Mouse (Mus musculus) midbrain, embryonic 12.5 days (tissue): ENCODE measurements around the gene Col27a1. TPM values are rescaled to one million over a fixed set of nuclear protein-coding genes. Genes with fewer than 3 reads are reported as not detected.

Experiments used
- ATAC-seq: fragments of 200-750 bp; cut with Nextera tagmentation; 2 replicates; pipeline ENCODE4 v1.8.0; 2017; ENCODE audit warnings: low read depth, moderate TSS enrichment, moderate library complexity; ENCODE audit not compliant: low FRiP score
- H3K27ac ChIP-seq: fragments of 300-500 bp; sonication (generic); replicated peaks from 2 replicates; pipeline ENCODE4 v1.5.1; 2016; ENCODE audit warnings: mild to moderate bottlenecking
- H3K27me3 ChIP-seq: fragments of 300-500 bp; sonication (generic); 2 replicates; pipeline ENCODE4 v1.6.1; 2016; ENCODE audit warnings: mild to moderate bottlenecking
- H3K36me3 ChIP-seq: fragments of 300-500 bp; sonication (generic); 2 replicates; pipeline ENCODE4 v1.6.1; 2016
- H3K4me1 ChIP-seq: fragments of 300-500 bp; sonication (generic); 2 replicates; pipeline ENCODE4 v1.6.1; 2016
- H3K4me2 ChIP-seq: fragments of 300-500 bp; sonication (generic); replicated peaks from 2 replicates; pipeline ENCODE4 v1.6.1; 2016; ENCODE audit warnings: mild to moderate bottlenecking, moderate library complexity
- H3K4me3 ChIP-seq: fragments of 300-500 bp; sonication (generic); 2 replicates; pipeline ENCODE4 v1.5.1; 2016; ENCODE audit warnings: mild to moderate bottlenecking
- H3K9ac ChIP-seq: fragments of 300-500 bp; sonication (generic); replicated peaks from 2 replicates; pipeline ENCODE4 v1.6.1; 2016; ENCODE audit warnings: mild to moderate bottlenecking, moderate library complexity
- H3K9me3 ChIP-seq: fragments of 300-500 bp; sonication (generic); 2 replicates; pipeline ENCODE4 v1.6.1; 2016; ENCODE audit warnings: mild to moderate bottlenecking
- WGBS: fragments of 180-500 bp; shearing (Covaris S2); methylation state at CpG from one replicate; pipeline ENCODE4 v1.1.7; 2016; 5-methylcytosine and 5-hydroxymethylcytosine counted together
- polyA plus RNA-seq: library from polyadenylated mRNA; unstranded; fragments of >200 nt; fragmentation: Nextera tagmentation; extraction: Ambion mirVana; gene quantifications from 2 replicates; pipeline ENCODE4 v1.2.1, GENCODE M21; 2016

Col27a1 gene
- polyA plus RNA-seq, 1 experiment from 2014 or later, result 4.0 TPM

GRCm38 (mm10) chr4:63205583-63205982 is 8.2 kb upstream of the Col27a1 start:
- H3K9me3 ChIP-seq, result no peaks in the 10 kb centered on the region
- no peak overlapping the region for H3K27ac ChIP-seq
- no peak overlapping the region for H3K4me2 ChIP-seq
- H3K4me3 ChIP-seq, result no peak overlapping the region
- WGBS, result 83% methylated on average over 7 of the region's 7 CpGs
- no peaks in the 10 kb centered on the region for H3K4me1 ChIP-seq
- H3K27me3 ChIP-seq, result no peaks in the 10 kb centered on the region; the same call in 1 of the 2 replicates
- no peak overlapping the region for H3K9ac ChIP-seq
- ATAC-seq, result no peak
- H3K36me3 ChIP-seq, result no peaks in the 10 kb centered on the region

- Histone ChIP-seq H3K9ac (peak overlapping the region; percentile 78), H3K4me1 (peaks cover 25% of the 10 kb centered on the region), H3K36me3 (no peaks in the 10 kb centered on the region), H3K9me3 (no peaks in the 10 kb centered on the region), H3K27me3 (peaks cover 57% of the 10 kb centered on the region), H3K4me3 (peak overlapping the region; percentile 67), H3K4me2 (peak overlapping the region; percentile 98), H3K27ac (no peak overlapping the region; the same call in 1 of the 2 replicates)
- ATAC-seq, result peak; percentile 73
- under 1% methylated on average over 63 of the region's 71 CpGs for WGBS
Measured at GRCm38 (mm10) chr4:63215185-63215992, 1.6 kb downstream of the Col27a1 start.

- Histone ChIP-seq H3K9me3 (no peaks in the 10 kb centered on the region), H3K27me3 (peaks cover 55% of the 10 kb centered on the region), H3K4me3 (peak overlapping the region; percentile 67), H3K4me2 (peak overlapping the region; percentile 98), H3K27ac (no peak overlapping the region), H3K9ac (peak overlapping the region; percentile 78), H3K4me1 (peaks cover 25% of the 10 kb centered on the region), H3K36me3 (no peaks in the 10 kb centered on the region)
- WGBS, result under 1% methylated on average over 24 of the region's 24 CpGs
- ATAC-seq, result peak; percentile 81
Measured at GRCm38 (mm10) chr4:63215993-63216531, 2.3 kb downstream of the Col27a1 start.

GRCm38 (mm10) chr4:63216566-63216965 is 2.8 kb downstream of the Col27a1 start:
- Histone ChIP-seq H3K4me1 (peaks cover 25% of the 10 kb centered on the region), H3K36me3 (no peaks in the 10 kb centered on the region), H3K9me3 (no peaks in the 10 kb centered on the region), H3K4me3 (peak overlapping the region; percentile 67), H3K27me3 (peaks cover 50% of the 10 kb centered on the region), H3K27ac (no peak overlapping the region), H3K9ac (peak overlapping the region; percentile 78), H3K4me2 (peak overlapping the region; percentile 98)
- peak; percentile 36 for ATAC-seq
- 31% methylated on average over 9 of the region's 9 CpGs for WGBS

GRCm38 (mm10) chr4:63217513-63217912 is 3.7 kb downstream of the Col27a1 start:
- H3K4me1 ChIP-seq, result peaks cover 25% of the 10 kb centered on the region
- ATAC-seq, result no peak
- no peak overlapping the region for H3K9ac ChIP-seq
- no peak overlapping the region for H3K4me3 ChIP-seq
- no peak overlapping the region for H3K27ac ChIP-seq
- 89% methylated on average over 6 of the region's 6 CpGs for WGBS
- H3K9me3 ChIP-seq, result no peaks in the 10 kb centered on the region
- no peaks in the 10 kb centered on the region for H3K36me3 ChIP-seq
- no peak overlapping the region for H3K4me2 ChIP-seq
- H3K27me3 ChIP-seq, result peaks cover 40% of the 10 kb centered on the region

GRCm38 (mm10) chr4:63219059-63219458 is 5.3 kb downstream of the Col27a1 start:
- H3K4me3 ChIP-seq, result no peak overlapping the region
- H3K4me2 ChIP-seq, result no peak overlapping the region
- peaks cover 19% of the 10 kb centered on the region for H3K4me1 ChIP-seq
- no peaks in the 10 kb centered on the region for H3K36me3 ChIP-seq
- no peaks in the 10 kb centered on the region for H3K9me3 ChIP-seq
- H3K27ac ChIP-seq, result no peak overlapping the region
- H3K9ac ChIP-seq, result no peak overlapping the region
- 87% methylated on average over 3 of the region's 3 CpGs for WGBS
- ATAC-seq, result no peak
- H3K27me3 ChIP-seq, result peaks cover 26% of the 10 kb centered on the region

GRCm38 (mm10) chr4:63219635-63220034 is 5.8 kb downstream of the Col27a1 start:
- Histone ChIP-seq H3K36me3 (no peaks in the 10 kb centered on the region), H3K4me3 (no peak overlapping the region), H3K4me1 (peaks cover 14% of the 10 kb centered on the region), H3K27ac (no peak overlapping the region), H3K9ac (no peak overlapping the region), H3K27me3 (peaks cover 20% of the 10 kb centered on the region), H3K9me3 (no peaks in the 10 kb centered on the region), H3K4me2 (no peak overlapping the region)
- ATAC-seq, result no peak
- 85% methylated on average over 6 of the region's 6 CpGs for WGBS

GRCm38 (mm10) chr4:63221096-63221958 is 7.5 kb downstream of the Col27a1 start:
- WGBS, result 89% methylated on average over 15 of the region's 15 CpGs

GRCm38 (mm10) chr4:63222246-63222645 is 8.4 kb downstream of the Col27a1 start:
- H3K27me3 ChIP-seq, result peaks cover 4% of the 10 kb centered on the region
- no peak for ATAC-seq

More at GRCm38 (mm10) chr4:63221096-63221958, 7.5 kb downstream of the Col27a1 start:
- Histone ChIP-seq H3K9me3 (no peaks in the 10 kb centered on the region), H3K36me3 (no peaks in the 10 kb centered on the region), H3K4me3 (no peak overlapping the region), H3K27me3 (peaks cover 13% of the 10 kb centered on the region), H3K4me2 (no peak overlapping the region), H3K4me1 (peaks cover 8% of the 10 kb centered on the region; the same call in 1 of the 2 replicates), H3K9ac (no peak overlapping the region), H3K27ac (no peak overlapping the region)
- no peak for ATAC-seq

GRCm38 (mm10) chr4:63225373-63225772 is 11.6 kb downstream of the Col27a1 start:
- Histone ChIP-seq H3K27me3 (no peaks in the 10 kb centered on the region), H3K27ac (no peak overlapping the region), H3K4me2 (no peak overlapping the region), H3K4me1 (peaks cover 19% of the 10 kb centered on the region), H3K4me3 (no peak overlapping the region), H3K9ac (no peak overlapping the region), H3K36me3 (no peaks in the 10 kb centered on the region), H3K9me3 (no peaks in the 10 kb centered on the region)
- no peak for ATAC-seq
- WGBS, result 89% methylated on average over 10 of the region's 10 CpGs

More at GRCm38 (mm10) chr4:63222246-63222645, 8.4 kb downstream of the Col27a1 start:
- Histone ChIP-seq H3K36me3 (no peaks in the 10 kb centered on the region), H3K27ac (no peak overlapping the region), H3K4me1 (0 out of 2 replicates have a peak, but pooled peaks cover 3% of the 10 kb centered on the region), H3K9ac (no peak overlapping the region), H3K9me3 (no peaks in the 10 kb centered on the region), H3K4me3 (no peak overlapping the region), H3K4me2 (no peak overlapping the region)
- 82% methylated on average over 8 of the region's 8 CpGs for WGBS

- Histone ChIP-seq H3K27ac (no peak overlapping the region), H3K4me3 (no peak overlapping the region), H3K27me3 (no peaks in the 10 kb centered on the region), H3K4me2 (no peak overlapping the region), H3K36me3 (no peaks in the 10 kb centered on the region), H3K9me3 (no peaks in the 10 kb centered on the region), H3K9ac (no peak overlapping the region), H3K4me1 (peaks cover 20% of the 10 kb centered on the region)
- 85% methylated on average over 8 of the region's 8 CpGs for WGBS
- no peak for ATAC-seq
Measured at GRCm38 (mm10) chr4:63226164-63226882, 12.5 kb downstream of the Col27a1 start.
